Mouse (Mus musculus) embryo, embryonic 11 days (tissue): ENCODE data around the gene Kdm3a.
A peak's percentile ranks its signal among the peaks of the same experiment; 100 is the strongest.

Experiments
- DNase-seq: peaks from one replicate; pipeline ENCODE4 v3.0.0-alpha.2; 2015

The Kdm3a gene

GRCm38 (mm10) chr6:71569025-71569424 is 63.8 kb downstream of the Kdm3a start:
- DNase-seq = no peak

DNA sequence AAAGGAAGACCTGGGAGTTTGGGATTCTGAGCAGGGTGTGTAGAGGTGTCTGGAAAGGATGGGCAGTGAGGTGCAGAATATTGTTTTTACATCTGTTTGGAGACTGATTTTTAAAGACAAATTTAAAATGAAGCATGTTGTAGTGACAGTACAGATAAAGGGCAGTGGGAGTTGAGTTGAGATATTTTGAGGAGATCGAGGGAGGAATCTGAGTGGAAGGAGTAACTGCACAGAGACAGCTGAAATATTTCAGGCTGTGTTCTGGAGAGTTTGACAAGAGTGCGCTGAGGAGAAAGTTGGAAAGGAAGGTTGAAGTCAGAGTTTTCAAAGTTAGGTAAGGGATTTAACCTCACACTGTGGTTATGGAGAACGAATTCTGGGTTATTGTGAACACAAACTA is 64.2 kb downstream of the Kdm3a start:
- DNase-seq = no peak

DNA sequence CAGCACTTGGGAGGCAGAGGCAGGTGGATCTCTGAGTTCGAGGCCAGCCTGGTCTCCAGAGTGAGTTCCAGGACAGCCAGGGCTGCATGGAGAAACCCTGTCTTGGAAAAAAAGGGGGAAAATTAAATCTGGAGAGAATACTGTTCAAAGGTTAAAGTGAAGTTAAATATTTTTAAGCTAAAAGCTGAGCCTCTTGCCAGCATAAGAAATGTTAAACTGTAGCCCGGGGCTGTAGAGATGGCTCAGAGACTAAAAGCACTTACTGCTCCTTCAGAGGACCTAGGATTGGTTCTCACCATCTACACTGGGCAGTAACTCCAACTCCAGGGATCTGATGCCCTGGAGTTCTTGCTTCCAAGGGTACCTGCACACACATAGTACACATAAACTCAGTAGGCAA is 76.0 kb downstream of the Kdm3a start:
- no peak for DNase-seq

- no peak for DNase-seq
Observed at GRCm38 (mm10) chr6:71555507-71555951, 77.3 kb downstream of the Kdm3a start.

GRCm38 (mm10) chr6:71543686-71544499 is 88.9 kb downstream of the Kdm3a start, which contains the start of gene Chmp3:
Gene Chmp3 (plus strand): TSS chr6:71543797.
- DNase-seq = peak; percentile 93
